Mouse (Mus musculus) left cerebral cortex, postnatal 14 days (tissue): ENCODE measurements around the gene Gm10778. TPM values are rescaled to one million over a fixed set of nuclear protein-coding genes. Genes with fewer than 3 reads are reported as not detected.
"Not testable (repeated sequence)": the region's sequence is repeated elsewhere in the genome, so short reads cannot be mapped to it uniquely, and the experiment has no call there.

ENCODE experiments used
- DNase-seq, 2 experiments: peaks; one replicate each; pipeline ENCODE4 v3.0.0; 2021 to 2022; ENCODE audit warnings: low spot score in 2 of 2, mixed read lengths in 1 of 2
- intact Hi-C: fragments of 180-260 bp; cut with DNase I; formaldehyde crosslinking; loops from one replicate; pipeline ENCODE4 v1.15.1; 2025
- total RNA-seq, 2 experiments: library from RNA; stranded (reverse); gene quantifications; 2 replicates each; pipeline ENCODE4 v1.2.3; 2021

The Gm10778 gene
- total RNA-seq, 2 experiments from 2014 or later, result 4.8 TPM

GRCm38 (mm10) chr10:81656174-81656573 is 7.3 kb downstream of the Gm10778 start:
- DNase-seq, result no peak
- intact Hi-C loops, result no loop called here

- intact Hi-C loops, DNase-seq: not testable (repeated sequence)
Observed at GRCm38 (mm10) chr10:81687114-81687513, 38.3 kb downstream of the Gm10778 start.

- DNase-seq, intact Hi-C loops: not testable (repeated sequence)
Observed at GRCm38 (mm10) chr10:81704531-81705301, 55.9 kb downstream of the Gm10778 start, which contains the start of gene Zfp433. Zfp433 (plus strand) TSS chr10:81704825.

Other genes starting within 250 kb of the Gm10778 start
- 10 to 100 TPM; 67.0 to 69.8 TPM for gene Nfic, start 193.4 kb upstream of the Gm10778 start, total RNA-seq
- gene Celf5, start 166.3 kb upstream of the Gm10778 start, total RNA-seq, result 100 to 1,000 TPM; 280 to 299 TPM
- 100 to 1,000 TPM in 1 of 2 experiments, 10 to 100 TPM in 1; 80.2 to 104 TPM for gene Ncln, start 152.7 kb upstream of the Gm10778 start, total RNA-seq
- under 1 TPM; 0.33 to 0.44 TPM for gene S1pr4, start 148.9 kb upstream of the Gm10778 start, total RNA-seq
- gene Gna15, start 124.8 kb upstream of the Gm10778 start, total RNA-seq, result 1 to 10 TPM; 2.2 to 3.2 TPM
- gene Gna11, start 103.9 kb upstream of the Gm10778 start, total RNA-seq, result 100 to 1,000 TPM; 102 to 109 TPM
- gene Aes, start 89.6 kb upstream of the Gm10778 start, total RNA-seq, result 100 to 1,000 TPM; 573 to 615 TPM
- 10 to 100 TPM; 14.1 to 15.9 TPM for gene Tle2, start 74.5 kb upstream of the Gm10778 start, total RNA-seq
- 1 to 10 TPM; 1.3 to 2.7 TPM for gene Tle6, start 48.0 kb upstream of the Gm10778 start, total RNA-seq
- gene BC025920, start 42.8 kb upstream of the Gm10778 start, total RNA-seq, result 1 to 10 TPM; 1.9 to 2.2 TPM
- 10 to 100 TPM; 23.6 to 25.1 TPM for gene Sirt6, start 21.3 kb upstream of the Gm10778 start, total RNA-seq
- gene Ankrd24, start 20.5 kb upstream of the Gm10778 start, total RNA-seq, result 10 to 100 TPM; 31.9 to 34.5 TPM
- gene Zfp433, start 55.8 kb downstream of the Gm10778 start, total RNA-seq, result 10 to 100 TPM; 10.1 to 11.3 TPM
- 1 to 10 TPM; 6.4 to 6.8 TPM for gene Gm3055, start 122.1 kb downstream of the Gm10778 start, total RNA-seq
- 1 to 10 TPM; 2.2 to 2.4 TPM for gene Gm4767, start 163.1 kb downstream of the Gm10778 start, total RNA-seq
- gene Gm32687, start 214.9 kb downstream of the Gm10778 start, total RNA-seq, result 1 to 10 TPM; 2.9 to 3.1 TPM